Mouse (Mus musculus) cerebellum, adult 8-10 months (tissue): ENCODE results near the gene Hspa1b.

Experiments used
- DNase-seq: peaks from one replicate; pipeline ENCODE4 v3.0.0; 2022

Hspa1b gene

DNA sequence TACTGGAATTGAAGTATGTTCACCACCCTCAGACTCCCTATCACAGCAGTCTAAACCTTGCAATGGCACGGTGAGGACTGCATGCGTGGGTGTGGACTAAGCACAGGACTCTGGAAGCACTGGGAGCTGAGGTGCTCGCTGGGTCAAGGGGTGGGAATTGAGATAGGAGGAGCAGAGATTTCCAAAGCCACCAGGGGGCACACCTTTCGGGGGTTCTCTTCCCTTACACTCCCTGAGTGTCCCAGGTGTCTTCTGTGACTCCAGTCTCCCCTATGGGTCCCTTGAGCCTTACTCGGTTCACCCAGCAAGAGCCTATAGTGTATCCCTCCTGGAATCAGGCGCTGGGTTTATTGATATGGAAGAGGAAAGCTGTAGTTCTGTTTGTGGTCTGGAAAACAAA lies 36.1 kb downstream of the Hspa1b start:
- DNase-seq = no peak

GRCm38 (mm10) chr17:34917188-34917587 lies 41.9 kb downstream of the Hspa1b start:
- no peak for DNase-seq

DNA sequence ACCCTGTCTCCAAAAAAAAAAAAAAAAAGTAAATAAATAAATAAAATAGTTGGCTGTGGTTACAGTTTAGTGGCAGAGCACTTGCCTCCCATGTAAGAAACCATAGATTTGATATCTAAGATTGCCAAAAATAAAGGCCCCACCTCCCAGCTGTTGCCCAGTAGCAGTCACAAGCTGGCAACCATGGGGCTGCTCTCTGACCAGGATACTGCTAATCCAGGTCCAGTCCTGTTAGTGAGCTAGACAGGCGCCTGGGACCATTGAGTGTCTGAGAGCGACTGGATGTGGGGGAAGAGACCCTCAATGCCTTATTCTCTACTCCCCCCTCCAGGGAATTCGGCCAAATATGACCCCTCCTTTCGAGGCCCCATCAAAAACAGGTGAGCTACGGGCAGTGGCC lies 42.7 kb downstream of the Hspa1b start:
- DNase-seq = no peak

- DNase-seq = no peak
Measured at GRCm38 (mm10) chr17:34915410-34915831, 43.6 kb downstream of the Hspa1b start.

DNA sequence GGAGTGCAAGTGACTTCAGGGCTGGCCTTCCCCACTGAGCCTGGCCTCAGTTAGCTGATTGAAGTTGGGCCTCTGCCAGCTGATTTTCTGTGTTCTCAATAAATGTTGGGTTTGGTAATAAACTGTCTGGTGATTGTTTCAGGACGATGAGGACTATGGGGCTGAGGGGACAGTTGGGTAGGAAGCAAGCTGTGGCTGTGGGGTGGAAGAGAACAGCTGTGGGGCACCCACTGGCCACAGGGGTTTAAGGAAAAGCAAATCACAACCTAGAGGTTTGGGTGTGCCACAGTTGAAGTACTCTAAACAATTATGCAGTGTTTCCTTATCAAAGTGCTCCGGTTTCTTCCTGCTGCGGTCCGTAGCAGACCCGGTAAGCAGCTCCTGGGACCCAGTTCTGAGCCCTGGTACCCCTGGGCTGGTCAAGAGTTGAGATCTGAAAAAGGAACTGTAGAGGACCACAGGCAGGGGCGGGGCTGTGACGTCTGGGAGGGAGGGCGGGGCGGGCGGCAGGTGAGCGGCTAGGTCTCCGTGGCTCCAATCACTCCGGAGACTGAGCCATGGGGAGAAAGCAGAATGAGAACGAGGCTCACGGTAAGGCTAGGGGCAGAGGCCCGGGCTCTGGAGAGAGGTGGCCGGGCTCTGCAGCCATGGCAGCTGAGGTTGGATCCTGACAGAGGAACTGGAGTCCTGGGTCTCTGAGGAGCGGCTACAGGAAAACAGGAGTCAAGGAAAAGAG lies 44.9 kb downstream of the Hspa1b start, which contains the start of gene Slc44a4:
Gene Slc44a4 (plus strand): TSS at position 537 of the 736 bp plus-strand sequence.
- DNase-seq = no peak

GRCm38 (mm10) chr17:34911945-34912351 lies 47.1 kb downstream of the Hspa1b start:
- DNase-seq = peak; percentile 72

DNA sequence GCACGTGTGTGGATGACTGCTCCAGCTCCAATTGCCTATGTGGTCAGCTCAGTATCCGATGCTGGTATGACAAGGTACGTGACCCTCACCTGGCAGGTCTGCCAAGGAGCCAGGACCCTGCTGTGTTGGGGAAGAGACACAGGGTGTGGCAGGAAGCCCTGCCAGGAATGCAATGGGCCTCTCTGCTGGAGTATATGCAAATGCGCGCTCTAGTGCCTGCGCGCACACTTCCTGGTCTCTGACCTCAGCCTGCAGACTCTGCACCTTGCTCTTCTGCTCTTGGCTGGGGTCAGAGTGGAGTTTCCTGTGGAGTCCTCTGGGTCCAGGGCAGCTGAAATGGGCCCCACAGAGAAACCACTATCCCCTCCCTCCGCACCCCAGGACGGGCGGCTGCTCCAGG lies 48.1 kb downstream of the Hspa1b start:
- no peak for DNase-seq
